Mouse (Mus musculus) CH12.LX (cell line): Measurements from ENCODE around the gene Tufm. TPM values are rescaled to one million over a fixed set of nuclear protein-coding genes. Genes with fewer than 3 reads are reported as not detected.

Experiments used
- DNase-seq: peaks from one replicate; pipeline ENCODE4 v3.0.0-alpha.2; 2013; ENCODE audit errors: extremely low read depth
- H3K27ac ChIP-seq: 2 replicates; pipeline ENCODE4 v1.5.1; 2012; ENCODE audit warnings: low read depth, mild to moderate bottlenecking, control low read depth, moderate library complexity; ENCODE audit not compliant: insufficient read depth
- H3K27me3 ChIP-seq: replicated peaks from 2 replicates; pipeline ENCODE3; 2012; ENCODE audit warnings: inconsistent platforms
- H3K36me3 ChIP-seq, 2 experiments: replicated peaks in 1 of 2; 2 replicates each; pipeline versions ENCODE3 to v1.6.1; 2012; ENCODE audit warnings: inconsistent platforms in 1 of 2, low read length in 1 of 2, mild to moderate bottlenecking in 1 of 2, mixed read lengths in 1 of 2, moderate library complexity in 1 of 2; ENCODE audit not compliant: control insufficient read depth in 1 of 2, insufficient read depth in 1 of 2
- H3K4me1 ChIP-seq, 2 experiments: 2 replicates each; pipeline ENCODE4 v1.6.1; 2012; ENCODE audit warnings: inconsistent platforms in 1 of 2, moderate library complexity in 1 of 2; ENCODE audit not compliant: insufficient read depth in 2 of 2, control insufficient read depth in 1 of 2
- H3K4me2 ChIP-seq: 2 replicates; pipeline ENCODE4 v1.6.1; 2012; ENCODE audit warnings: low read depth, mild to moderate bottlenecking, control low read depth; ENCODE audit not compliant: poor library complexity, insufficient read depth, severe bottlenecking
- H3K4me3 ChIP-seq, 3 experiments: fragments of 150-350 bp in 1 of 3; sonication (generic) in 1 of 3; replicated peaks in 1 of 3; 2 replicates each; pipeline versions ENCODE3 to v1.5.1; 2011 to 2012; ENCODE audit warnings: low read depth in 2 of 3, low read length in 2 of 3, mild to moderate bottlenecking in 2 of 3, moderate library complexity in 2 of 3, control low read depth in 1 of 3, improper control_type of control experiment in 1 of 3, inconsistent platforms in 1 of 3, mixed read lengths in 1 of 3; ENCODE audit not compliant: poor library complexity in 1 of 3
- H3K79me2 ChIP-seq: replicated peaks from 2 replicates; pipeline ENCODE4 v1.6.1; 2012; ENCODE audit warnings: mild to moderate bottlenecking, moderate library complexity; ENCODE audit not compliant: control insufficient read depth, poor library complexity, insufficient read depth, severe bottlenecking; ENCODE audit errors: extremely low read depth
- H3K9ac ChIP-seq: 2 replicates; pipeline ENCODE4 v1.6.1; 2012; ENCODE audit warnings: low read depth, mild to moderate bottlenecking, control low read depth, moderate library complexity; ENCODE audit not compliant: insufficient read depth
- H3K9me3 ChIP-seq: replicated peaks from 2 replicates; pipeline ENCODE3; 2012; ENCODE audit warnings: low read length, inconsistent platforms, mixed read lengths
- BHLHE40 ChIP-seq: IDR thresholded peaks from 2 replicates; pipeline ENCODE4 v1.6.1; 2011; ENCODE audit warnings: mild to moderate bottlenecking, low read depth, low read length, improper control_type of control experiment
- EP300 ChIP-seq: IDR thresholded peaks from 2 replicates; pipeline ENCODE4 v1.6.1; 2011; ENCODE audit warnings: low read length, improper control_type of control experiment
- ETS1 ChIP-seq: conservative IDR thresholded peaks from 2 replicates; pipeline ENCODE4 v1.6.1; 2012; ENCODE audit warnings: low read depth, mild to moderate bottlenecking, inconsistent platforms, low read length, improper control_type of control experiment, moderate library complexity
- GABPA ChIP-seq: IDR thresholded peaks from 2 replicates; pipeline ENCODE4 v1.6.1; 2012; ENCODE audit warnings: low read depth, low read length, improper control_type of control experiment, inconsistent platforms; ENCODE audit not compliant: insufficient replicate concordance
- HCFC1 ChIP-seq: IDR thresholded peaks from 2 replicates; pipeline ENCODE4 v1.6.1; 2012; ENCODE audit warnings: low read depth, mild to moderate bottlenecking, inconsistent platforms, low read length, improper control_type of control experiment
- JUND ChIP-seq: conservative IDR thresholded peaks from 2 replicates; pipeline ENCODE4 v1.6.1; 2011; ENCODE audit warnings: low read depth, low read length, improper control_type of control experiment
- MAZ ChIP-seq: IDR thresholded peaks from 2 replicates; pipeline ENCODE4 v1.6.1; 2012; ENCODE audit warnings: low read depth, mild to moderate bottlenecking, inconsistent platforms, low read length, improper control_type of control experiment, moderate library complexity
- MXI1 ChIP-seq: IDR thresholded peaks from 2 replicates; pipeline ENCODE4 v1.6.1; 2011; ENCODE audit warnings: mild to moderate bottlenecking, low read depth, low read length, improper control_type of control experiment
- POLR2AphosphoS2 ChIP-seq: IDR thresholded peaks from 2 replicates; pipeline ENCODE4 v1.6.1; 2011; ENCODE audit warnings: low read depth, low read length, improper control_type of control experiment
- RAD21 ChIP-seq: IDR thresholded peaks from 2 replicates; pipeline ENCODE4 v1.6.1; 2011; ENCODE audit warnings: low read depth, mild to moderate bottlenecking, low read length, improper control_type of control experiment, moderate library complexity
- RCOR1 ChIP-seq: conservative IDR thresholded peaks from 2 replicates; pipeline ENCODE4 v1.6.1; 2012; ENCODE audit warnings: low read depth, mild to moderate bottlenecking, inconsistent platforms, low read length, improper control_type of control experiment
- SMC3 ChIP-seq: IDR thresholded peaks from 2 replicates; pipeline ENCODE4 v1.6.1; 2011; ENCODE audit warnings: low read depth, low read length, improper control_type of control experiment
- TBP ChIP-seq: conservative IDR thresholded peaks from 2 replicates; pipeline ENCODE4 v1.6.1; 2011; ENCODE audit warnings: low read depth, low read length, improper control_type of control experiment
- TCF12 ChIP-seq: IDR thresholded peaks from 2 replicates; pipeline ENCODE4 v1.6.1; 2014; ENCODE audit warnings: low read depth, mild to moderate bottlenecking, inconsistent platforms, low read length, improper control_type of control experiment
- ZC3H11A ChIP-seq: IDR thresholded peaks from 2 replicates; pipeline ENCODE4 v1.6.1; 2012; ENCODE audit warnings: low read depth, mild to moderate bottlenecking, inconsistent platforms, low read length, improper control_type of control experiment
- ZKSCAN1 ChIP-seq: IDR thresholded peaks from 2 replicates; pipeline ENCODE4 v1.6.1; 2012; ENCODE audit warnings: low read depth, inconsistent platforms, low read length, improper control_type of control experiment, borderline replicate concordance
- dilution Hi-C: fragments of 300-500 bp; cut with MboI; formaldehyde crosslinking; loops from 2 replicates; pipeline ENCODE4 v1.14.3; 2020; ENCODE audit warnings: low sequenced_read_pairs; ENCODE audit not compliant: extremely low pct_unique_long_range_greater_than_20kb, extremely low pct_ligation_motif_present
- in situ Hi-C: fragments of 300-500 bp; cut with MboI; formaldehyde crosslinking; loops from 3 replicates; pipeline ENCODE4 v1.14.3; 2019; ENCODE audit warnings: low sequenced_read_pairs, low pct_ligation_motif_present, low pct_unique_long_range_greater_than_20kb, mixed read lengths
- polyA plus RNA-seq: library from polyadenylated mRNA; unstranded; fragments of >175 nt; gene quantifications from 2 replicates; pipeline ENCODE4 v1.2.1, GENCODE M21; 2012; ENCODE audit warnings: low read depth; ENCODE audit not compliant: insufficient read length
- total RNA-seq, 2 experiments: library from RNA; depleted of rRNA; stranded (reverse); fragments of 300-350 nt in 1 of 2; fragments of >200 nt in 1 of 2; gene quantifications; 2 replicates each; pipeline ENCODE4 v1.2.3; 2012 to 2014

The Tufm gene
- total and polyA plus RNA-seq, 3 experiments = 115 to 219 (median 156) TPM

DNA sequence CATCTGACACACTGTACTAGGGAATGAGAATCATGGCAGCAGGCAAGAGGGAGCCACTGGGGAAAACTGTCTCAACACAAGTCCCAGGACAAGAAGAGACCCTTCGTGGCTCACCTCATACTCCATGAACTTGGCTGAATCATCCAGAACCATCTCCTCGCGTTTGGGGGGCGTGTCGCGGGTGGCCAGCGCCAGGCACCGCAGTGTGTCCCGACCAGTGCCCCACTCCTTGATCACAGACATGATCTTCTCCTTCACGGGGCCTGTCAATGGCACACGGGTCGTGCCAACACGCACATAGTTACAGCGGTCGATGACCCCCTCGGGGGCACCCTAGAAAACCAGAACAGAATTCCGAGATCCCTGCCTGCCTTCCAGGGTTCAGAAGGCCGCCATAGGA is 37.2 kb upstream of the Tufm start:
- H3K4me2 ChIP-seq = no peak overlapping the region
- in situ Hi-C loops (no loop called here), dilution Hi-C loops (no loop called here)
- H3K9me3 ChIP-seq = no peaks in the 10 kb centered on the region
- no peak for DNase-seq
- H3K27me3 ChIP-seq = no peaks in the 10 kb centered on the region
- no peak for TF ChIP-seq MAZ
- TF ChIP-seq MXI1 = no peak
- TF ChIP-seq ETS1 = no peak
- no peak for TF ChIP-seq HCFC1
- TF ChIP-seq SMC3 = no peak
- TF ChIP-seq POLR2AphosphoS2 = no peak
- no peak for TF ChIP-seq RAD21
- no peak for TF ChIP-seq TBP
- TF ChIP-seq ZC3H11A = no peak
- TF ChIP-seq GABPA = no peak
- no peak for TF ChIP-seq BHLHE40
- no peak for TF ChIP-seq ZKSCAN1
- no peak for TF ChIP-seq EP300
- no peak for TF ChIP-seq TCF12
- no peak for TF ChIP-seq RCOR1
- H3K27ac ChIP-seq = no peak overlapping the region
- H3K36me3 ChIP-seq = peaks cover 45 to 62% of the 10 kb centered on the region in 2 experiments
- H3K4me1 ChIP-seq = peaks cover 6 to 8% of the 10 kb centered on the region in 2 experiments; a peak in 3 of 4 replicates
- H3K4me3 ChIP-seq = no peak overlapping the region
- no peak overlapping the region for H3K9ac ChIP-seq
- H3K79me2 ChIP-seq = no peaks in the 10 kb centered on the region

- no peak overlapping the region for H3K4me3 ChIP-seq
- H3K27me3 ChIP-seq = no peaks in the 10 kb centered on the region
- peaks cover 39 to 56% of the 10 kb centered on the region in 2 experiments for H3K36me3 ChIP-seq
- peaks cover 6 to 8% of the 10 kb centered on the region in 2 experiments; a peak in 3 of 4 replicates for H3K4me1 ChIP-seq
- no peaks in the 10 kb centered on the region for H3K79me2 ChIP-seq
- dilution Hi-C loops = no loop called here
- DNase-seq = no peak
- in situ Hi-C loops = no loop called here
- TF ChIP-seq JUND (no peak), POLR2AphosphoS2 (0 out of 2 replicates have a peak, but pooled peaks have one; percentile 56)
- no peak overlapping the region for H3K9ac ChIP-seq
- H3K4me2 ChIP-seq = no peak overlapping the region
- no peak overlapping the region for H3K27ac ChIP-seq
- H3K9me3 ChIP-seq = no peaks in the 10 kb centered on the region
Observed at GRCm38 (mm10) chr7:126450641-126451040, 36.5 kb upstream of the Tufm start.
